Mouse (Mus musculus): ENCODE measurements at regions not wholly inside any gene's neighbourhood (a gene's known extent, or its start where the extent isn't known, plus 50 kb on each side); places are given as distances from the start of the nearest gene placed in this dataset.
A peak's percentile ranks its signal among the peaks of the same experiment; 100 is the strongest.

- Histone ChIP-seq H3K4me1 (replicated peaks; ENCODE audit: low read depth, low read length) (peaks cover 88% of the 10 kb centered on the region), H3K4me3 (replicated peaks; ENCODE audit: low read length) (peak overlapping the region; percentile 48), H3K27me3 (ENCODE audit: insufficient read depth, low read length) (no peaks in the 10 kb centered on the region; the same call in 1 of the 2 replicates), H3K9me3 (ENCODE audit: low read length) (no peaks in the 10 kb centered on the region), H3K36me3 (ENCODE audit: insufficient read depth, low read length) (peaks cover 7% of the 10 kb centered on the region)
- no peak for TF ChIP-seq POU5F1 (IDR thresholded peaks at IDR 0.05; ENCODE audit: borderline replicate concordance, low read length)
- TF ChIP-seq NANOG (IDR thresholded peaks at IDR 0.05; ENCODE audit: borderline replicate concordance, low read length) = no peak
- no peak for TF ChIP-seq CTCF (conservative IDR thresholded peaks at IDR 0.05; ENCODE audit: low read length)
These were observed 118.0 kb downstream of the Kctd15 start for GRCm38 (mm10) chr7:34538310-34539055.

DNA sequence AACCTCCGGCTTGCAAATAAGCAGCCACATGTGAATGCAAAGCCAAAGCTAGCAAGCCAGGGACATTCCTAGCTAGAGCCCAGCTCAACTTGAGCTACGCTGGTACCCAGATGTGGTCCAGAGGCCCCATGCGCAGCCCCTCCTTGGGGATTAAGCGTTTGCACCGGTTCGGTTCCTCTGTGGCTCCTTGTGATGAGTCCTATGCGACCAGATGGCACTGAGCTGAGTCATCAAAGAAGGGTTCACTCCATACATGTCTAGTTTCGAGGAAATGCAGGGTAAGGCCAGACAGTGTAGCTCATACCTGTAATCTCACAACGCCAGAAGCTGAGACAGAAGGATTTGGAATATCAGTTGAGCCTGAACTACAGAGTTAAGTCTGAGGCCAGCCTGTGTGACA is 119.4 kb downstream of the Kctd15 start:
- Histone ChIP-seq H3K27me3 (ENCODE audit: insufficient read depth, low read length) (no peaks in the 10 kb centered on the region; the same call in 1 of the 2 replicates), H3K36me3 (ENCODE audit: insufficient read depth, low read length) (no peaks in the 10 kb centered on the region), H3K4me1 (replicated peaks; ENCODE audit: low read depth, low read length) (peaks cover 75% of the 10 kb centered on the region), H3K4me3 (replicated peaks; ENCODE audit: low read length) (no peak overlapping the region), H3K9me3 (ENCODE audit: low read length) (no peaks in the 10 kb centered on the region)
- no peak for TF ChIP-seq POU5F1 (IDR thresholded peaks at IDR 0.05; ENCODE audit: borderline replicate concordance, low read length)
- no peak for TF ChIP-seq NANOG (IDR thresholded peaks at IDR 0.05; ENCODE audit: borderline replicate concordance, low read length)
- TF ChIP-seq CTCF (conservative IDR thresholded peaks at IDR 0.05; ENCODE audit: low read length) = no peak

- Histone ChIP-seq H3K9me3 (ENCODE audit: low read length) (no peaks in the 10 kb centered on the region), H3K4me1 (replicated peaks; ENCODE audit: low read depth, low read length) (peaks cover 60% of the 10 kb centered on the region), H3K4me3 (replicated peaks; ENCODE audit: low read length) (no peak overlapping the region), H3K36me3 (ENCODE audit: insufficient read depth, low read length) (no peaks in the 10 kb centered on the region), H3K27me3 (ENCODE audit: insufficient read depth, low read length) (no peaks in the 10 kb centered on the region; the same call in 1 of the 2 replicates)
- peak; percentile 39 for TF ChIP-seq CTCF (conservative IDR thresholded peaks at IDR 0.05; ENCODE audit: low read length)
- TF ChIP-seq POU5F1 (IDR thresholded peaks at IDR 0.05; ENCODE audit: borderline replicate concordance, low read length) = no peak
These were observed 122.3 kb downstream of the Kctd15 start for GRCm38 (mm10) chr7:34534241-34534640.

DNA sequence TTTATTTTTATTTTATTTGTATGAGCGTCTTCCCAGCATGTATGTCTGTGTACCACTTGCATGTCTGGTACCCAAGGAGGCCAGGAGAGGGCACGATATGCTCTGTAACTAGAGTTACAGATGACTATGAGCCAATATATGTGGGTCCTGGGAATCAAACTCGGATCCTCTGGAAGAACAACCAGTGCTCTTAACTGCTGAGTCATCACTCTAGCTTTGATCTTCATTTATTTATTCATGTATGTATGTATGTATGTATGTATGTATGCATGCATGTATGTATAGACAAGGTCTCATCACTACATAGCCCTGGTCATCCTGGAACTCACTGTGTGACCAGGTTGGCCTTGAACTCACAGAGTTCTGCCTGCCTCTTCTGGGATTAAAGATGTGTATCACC is 124.9 kb downstream of the Kctd15 start:
- Histone ChIP-seq H3K4me1 (replicated peaks; ENCODE audit: low read depth, low read length) (peaks cover 35% of the 10 kb centered on the region), H3K36me3 (ENCODE audit: insufficient read depth, low read length) (no peaks in the 10 kb centered on the region), H3K4me3 (replicated peaks; ENCODE audit: low read length) (no peak overlapping the region), H3K27me3 (ENCODE audit: insufficient read depth, low read length) (no peaks in the 10 kb centered on the region; the same call in 1 of the 2 replicates), H3K9me3 (ENCODE audit: low read length) (no peaks in the 10 kb centered on the region)
- TF ChIP-seq POU5F1 (IDR thresholded peaks at IDR 0.05; ENCODE audit: borderline replicate concordance, low read length) (no peak), CTCF (conservative IDR thresholded peaks at IDR 0.05; ENCODE audit: low read length) (no peak), NANOG (IDR thresholded peaks at IDR 0.05; ENCODE audit: borderline replicate concordance, low read length) (no peak)

GRCm38 (mm10) chr7:34507858-34508257 is 114.7 kb upstream of the Lsm14a start:
- H3K9me3 ChIP-seq (ENCODE audit: low read length) = no peaks in the 10 kb centered on the region
- peaks cover 2% of the 10 kb centered on the region; the same call in 1 of the 2 replicates for H3K27me3 ChIP-seq (ENCODE audit: insufficient read depth, low read length)
- no peak overlapping the region for H3K4me3 ChIP-seq (replicated peaks; ENCODE audit: low read length)
- H3K4me1 ChIP-seq (replicated peaks; ENCODE audit: low read depth, low read length) = peaks cover 16% of the 10 kb centered on the region
- no peak for TF ChIP-seq POU5F1 (IDR thresholded peaks at IDR 0.05; ENCODE audit: borderline replicate concordance, low read length)
- TF ChIP-seq CTCF (conservative IDR thresholded peaks at IDR 0.05; ENCODE audit: low read length) = 0 out of 2 replicates have a peak, but pooled peaks have one; percentile 3
- H3K36me3 ChIP-seq (ENCODE audit: insufficient read depth, low read length) = no peaks in the 10 kb centered on the region

- H3K4me3 ChIP-seq (replicated peaks; ENCODE audit: low read length) = no peak overlapping the region
- H3K36me3 ChIP-seq (ENCODE audit: insufficient read depth, low read length) = no peaks in the 10 kb centered on the region
- peaks cover 16% of the 10 kb centered on the region for H3K4me1 ChIP-seq (replicated peaks; ENCODE audit: low read depth, low read length)
- peaks cover 2% of the 10 kb centered on the region; the same call in 1 of the 2 replicates for H3K27me3 ChIP-seq (ENCODE audit: insufficient read depth, low read length)
- H3K9me3 ChIP-seq (ENCODE audit: low read length) = no peaks in the 10 kb centered on the region
- TF ChIP-seq POU5F1 (IDR thresholded peaks at IDR 0.05; ENCODE audit: borderline replicate concordance, low read length) (no peak), CTCF (conservative IDR thresholded peaks at IDR 0.05; ENCODE audit: low read length) (peak; percentile 40), NANOG (IDR thresholded peaks at IDR 0.05; ENCODE audit: borderline replicate concordance, low read length) (no peak)
These were observed 113.7 kb upstream of the Lsm14a start for GRCm38 (mm10) chr7:34506816-34507215.

DNA sequence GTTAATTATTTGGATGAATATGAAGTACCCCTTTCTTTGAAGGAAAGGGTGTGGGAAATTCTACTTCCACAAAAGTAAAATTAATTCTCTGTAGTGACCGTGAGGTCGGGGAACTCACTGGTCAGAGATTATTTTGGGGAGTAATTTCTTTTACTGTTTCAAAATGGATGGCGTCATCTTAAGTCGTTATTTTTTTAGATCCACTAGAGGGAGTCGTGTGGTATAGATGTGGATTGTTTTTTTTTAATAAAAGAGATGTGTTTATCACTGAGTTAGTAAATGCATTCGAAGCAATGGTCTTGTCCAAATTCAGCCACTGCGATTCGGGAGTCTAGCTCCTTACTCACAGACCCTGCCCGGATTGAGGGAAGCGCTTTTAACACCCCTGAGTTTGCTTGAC is 100.8 kb upstream of the Lsm14a start:
- TF ChIP-seq CTCF (conservative IDR thresholded peaks at IDR 0.05; ENCODE audit: low read length) (no peak; the same call in 1 of the 2 replicates), NANOG (IDR thresholded peaks at IDR 0.05; ENCODE audit: borderline replicate concordance, low read length) (no peak)
- peaks cover 11% of the 10 kb centered on the region; the same call in 1 of the 2 replicates for H3K9me3 ChIP-seq (ENCODE audit: low read length)
- no peak overlapping the region for H3K4me3 ChIP-seq (replicated peaks; ENCODE audit: low read length)
- no peaks in the 10 kb centered on the region for H3K36me3 ChIP-seq (ENCODE audit: insufficient read depth, low read length)
- H3K4me1 ChIP-seq (replicated peaks; ENCODE audit: low read depth, low read length) = no peaks in the 10 kb centered on the region
- peaks cover 11% of the 10 kb centered on the region for H3K27me3 ChIP-seq (ENCODE audit: insufficient read depth, low read length)

DNA sequence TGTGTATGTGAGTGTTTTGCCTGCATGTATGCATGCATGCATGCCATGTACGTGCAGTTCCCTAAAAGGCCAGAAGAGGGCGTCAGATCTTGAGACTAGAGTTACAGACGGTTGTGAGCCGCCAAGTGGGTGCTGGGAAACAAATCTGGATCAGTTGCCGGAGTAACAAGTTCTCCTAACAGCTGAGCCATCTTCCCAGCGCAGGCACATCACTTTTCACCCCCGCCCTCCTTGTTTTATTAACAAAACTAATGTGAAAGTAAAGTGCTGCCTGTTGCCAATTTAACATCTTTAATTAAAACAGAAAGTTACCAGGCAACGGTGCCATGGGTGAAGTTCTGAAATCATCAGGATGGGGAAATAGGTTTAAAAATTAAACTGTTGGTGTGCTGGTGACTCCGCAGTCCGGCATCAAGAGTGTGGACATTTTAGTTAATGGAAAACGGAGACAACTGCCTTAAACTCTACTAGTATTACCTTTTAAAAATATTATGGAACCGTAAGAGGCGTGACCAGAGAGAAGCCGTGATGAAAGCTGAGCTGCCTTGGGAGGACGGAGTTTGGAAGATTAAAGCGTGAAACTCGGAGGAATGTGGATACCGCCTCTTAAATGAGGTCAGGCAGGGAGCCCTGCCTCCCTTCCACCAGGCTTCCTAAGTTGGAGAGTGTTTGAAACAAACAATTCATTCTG is 91.9 kb upstream of the Lsm14a start:
- Histone ChIP-seq H3K9me3 (ENCODE audit: low read length) (no peaks in the 10 kb centered on the region), H3K27me3 (ENCODE audit: insufficient read depth, low read length) (no peaks in the 10 kb centered on the region), H3K4me1 (replicated peaks; ENCODE audit: low read depth, low read length) (peaks cover 8% of the 10 kb centered on the region), H3K4me3 (replicated peaks; ENCODE audit: low read length) (no peak overlapping the region), H3K36me3 (ENCODE audit: insufficient read depth, low read length) (no peaks in the 10 kb centered on the region)
- no peak for TF ChIP-seq POU5F1 (IDR thresholded peaks at IDR 0.05; ENCODE audit: borderline replicate concordance, low read length)
- peak; percentile 83 for TF ChIP-seq CTCF (conservative IDR thresholded peaks at IDR 0.05; ENCODE audit: low read length)
- TF ChIP-seq NANOG (IDR thresholded peaks at IDR 0.05; ENCODE audit: borderline replicate concordance, low read length) = no peak
